Mouse (Mus musculus) T-helper 17 cell (primary cell): ENCODE data around the gene Plekhb1.

Source experiments
- in situ Hi-C, 2 experiments: fragments of 300-600 bp; cut with MboI, MseI; formaldehyde crosslinking; loops; 1 replicate in 1 of 2; 2 replicates in 1 of 2; pipeline ENCODE4 v1.15.1; 2025; ENCODE audit warnings: high pct_unique_total_duplicates in 2 of 2

Gene Plekhb1

DNA sequence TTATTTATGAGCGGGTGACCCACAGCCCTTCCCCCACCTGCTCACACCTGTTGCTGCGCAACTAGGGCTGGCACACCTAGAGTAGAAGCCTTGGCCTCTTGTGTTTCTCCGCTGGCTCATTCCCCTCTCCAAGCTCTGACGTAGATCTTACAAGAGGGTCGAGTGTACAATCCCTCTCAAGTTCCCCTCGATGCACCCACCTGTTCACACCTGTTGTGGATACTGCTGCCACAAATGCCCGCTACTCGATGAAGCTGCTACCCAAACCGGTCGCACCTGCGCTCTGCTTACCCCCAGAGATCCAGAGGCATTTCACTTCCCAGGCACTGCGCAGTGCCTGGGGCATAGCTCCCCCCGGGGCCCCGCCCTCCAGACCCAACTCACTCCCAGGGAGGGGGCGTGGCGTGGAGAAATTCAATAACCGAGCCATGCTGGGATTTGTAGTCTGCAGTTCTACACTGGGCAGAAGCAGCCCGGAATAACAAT lies 4.1 kb downstream of the Plekhb1 start:
- in situ Hi-C loops, result no loop called here

GRCm38 (mm10) chr7:100656739-100657138 lies 5.5 kb downstream of the Plekhb1 start:
- in situ Hi-C loops, result no loop called here

DNA sequence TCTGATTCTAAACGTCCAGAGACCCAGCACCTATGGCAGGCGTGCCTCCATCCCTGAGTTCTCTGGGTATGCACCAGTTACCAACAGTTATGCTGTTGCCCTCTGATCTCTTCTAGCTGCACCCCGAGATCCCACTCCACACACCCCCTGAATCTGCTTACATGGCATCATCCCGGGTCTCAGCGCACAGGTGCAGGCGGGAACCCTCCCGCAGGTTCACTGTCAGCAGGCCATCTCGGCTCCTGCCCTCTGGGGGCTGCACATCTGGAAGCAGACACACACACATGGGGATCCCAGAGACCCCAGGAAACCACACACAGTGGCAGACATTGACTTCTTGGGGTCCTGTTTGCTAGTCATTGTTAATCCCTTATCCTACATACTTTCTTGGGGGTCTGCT lies 7.8 kb downstream of the Plekhb1 start:
- in situ Hi-C loops, result no loop called here

- in situ Hi-C loops, result no loop called here
Measured at GRCm38 (mm10) chr7:100653480-100654266, 8.5 kb downstream of the Plekhb1 start.

- in situ Hi-C loops, result no loop called here
Measured at GRCm38 (mm10) chr7:100651011-100651410, 11.2 kb downstream of the Plekhb1 start.

GRCm38 (mm10) chr7:100650421-100650820 lies 11.8 kb downstream of the Plekhb1 start:
- in situ Hi-C loops, result no loop called here

DNA sequence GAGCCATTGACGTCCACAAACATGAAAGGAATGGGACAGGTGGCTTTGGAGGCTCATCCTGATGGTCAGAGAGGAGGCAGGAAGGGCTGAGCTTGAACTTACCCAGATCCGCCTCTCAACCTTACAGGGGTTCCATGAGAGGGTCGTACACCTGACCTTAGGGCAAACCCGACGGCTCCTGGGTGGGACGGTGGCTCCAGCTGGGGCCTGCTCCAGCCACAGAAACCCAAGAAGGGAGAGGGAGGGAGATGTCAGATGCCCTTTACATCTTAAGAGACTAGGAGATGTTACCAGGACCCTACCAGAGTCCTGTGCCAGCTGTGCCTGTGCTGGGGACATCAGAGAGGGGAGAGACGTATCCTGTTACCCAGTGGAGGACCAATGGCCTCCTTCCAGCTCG lies 12.4 kb downstream of the Plekhb1 start:
- in situ Hi-C loops, result no loop called here

GRCm38 (mm10) chr7:100649095-100649494 lies 13.1 kb downstream of the Plekhb1 start:
- in situ Hi-C loops, result no loop called here

- in situ Hi-C loops, result no loop called here
Measured at GRCm38 (mm10) chr7:100645147-100645546, 17.1 kb downstream of the Plekhb1 start.

GRCm38 (mm10) chr7:100642413-100642812 lies 19.8 kb downstream of the Plekhb1 start:
- in situ Hi-C loops, result no loop called here

- in situ Hi-C loops, result no loop called here
Measured at GRCm38 (mm10) chr7:100637657-100638056, 24.6 kb downstream of the Plekhb1 start.

GRCm38 (mm10) chr7:100624538-100624937 lies 37.7 kb downstream of the Plekhb1 start:
- in situ Hi-C loops, result no loop called here

DNA sequence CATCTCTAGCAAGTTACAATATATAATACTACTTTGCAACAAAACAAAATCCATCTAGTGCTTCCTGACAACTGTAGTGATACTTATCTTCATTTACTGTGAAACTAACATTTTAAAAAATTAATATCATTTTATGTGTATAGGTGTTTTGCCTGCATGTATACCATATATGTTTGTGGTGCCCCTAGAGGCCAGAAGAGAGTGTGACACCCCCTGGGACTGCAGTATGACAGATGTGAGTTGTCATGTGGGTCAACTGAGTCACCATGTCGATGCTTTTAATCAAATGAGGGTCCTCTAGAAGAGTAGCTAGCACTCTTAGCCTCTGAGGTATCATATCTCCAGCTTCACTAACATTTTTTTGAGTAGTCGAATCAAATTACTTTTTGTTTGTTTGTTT lies 39.9 kb downstream of the Plekhb1 start:
- in situ Hi-C loops, result no loop called here

- in situ Hi-C loops, result no loop called here
Measured at GRCm38 (mm10) chr7:100616121-100616857, 45.9 kb downstream of the Plekhb1 start.

- in situ Hi-C loops, result no loop called here
Measured at GRCm38 (mm10) chr7:100608910-100609309, 53.3 kb downstream of the Plekhb1 start.

- in situ Hi-C loops, result no loop called here
Measured at GRCm38 (mm10) chr7:100608130-100608741, 54.0 kb downstream of the Plekhb1 start, which contains the start of gene Mrpl48. Mrpl48 (minus strand) TSS chr7:100608301.

DNA sequence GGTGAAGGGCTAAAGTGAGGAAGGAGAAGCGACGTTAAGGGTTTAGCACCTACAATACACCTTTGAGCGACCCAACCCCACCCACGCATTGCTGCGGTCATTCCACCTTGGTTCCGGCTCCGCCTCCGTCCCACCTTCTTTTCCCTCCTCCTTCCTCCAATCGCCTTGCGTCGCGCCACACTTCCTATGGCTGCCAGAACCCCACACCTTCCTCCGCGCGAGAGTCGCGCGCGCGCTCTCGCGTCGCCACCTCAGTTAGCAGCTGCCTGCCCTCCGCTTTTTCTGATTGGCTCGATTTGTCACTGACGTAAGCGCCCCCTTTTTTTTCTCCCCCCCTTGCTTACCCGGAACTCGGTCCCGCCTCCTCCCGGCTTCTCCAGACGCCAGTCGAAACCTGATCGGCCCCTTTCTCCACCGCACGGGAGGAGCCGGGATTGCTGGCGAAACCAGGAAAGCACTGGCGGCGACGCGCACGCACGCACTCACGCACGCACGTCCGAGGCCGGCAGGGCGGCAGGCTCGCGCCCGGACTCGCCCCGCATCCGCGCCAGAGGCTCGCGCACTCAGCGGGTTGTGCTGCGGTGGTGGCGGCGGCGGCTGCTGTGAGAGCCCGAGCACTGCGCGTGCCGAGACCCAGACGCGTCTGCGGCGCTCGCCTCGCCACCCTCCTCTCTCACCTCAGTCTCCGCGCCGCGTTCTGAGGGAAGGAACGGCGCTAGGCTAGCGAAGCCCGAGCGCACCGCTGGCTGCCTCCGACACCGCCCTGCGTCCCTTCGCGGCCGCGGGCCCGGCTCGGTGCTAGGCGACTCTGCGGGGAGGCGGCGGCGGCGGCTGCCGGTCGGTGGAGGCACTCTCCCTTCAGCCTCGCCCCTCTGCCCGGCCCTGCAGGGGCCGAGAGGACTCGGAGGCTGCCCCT lies 54.7 kb downstream of the Plekhb1 start, which contains the start of gene Rab6a:
Gene Rab6a, plus strand, starts transcription at position 197 of the 916 bp plus-strand sequence.
- in situ Hi-C loops, result no loop called here

GRCm38 (mm10) chr7:100600211-100600610 lies 62.0 kb downstream of the Plekhb1 start:
- in situ Hi-C loops, result no loop called here

GRCm38 (mm10) chr7:100593349-100593748 lies 68.9 kb downstream of the Plekhb1 start:
- in situ Hi-C loops, result no loop called here
